Mouse (Mus musculus) neural tube, postnatal 0 days (tissue): ENCODE data around the gene Med15. TPM values are rescaled to one million over a fixed set of nuclear protein-coding genes. Genes with fewer than 3 reads are reported as not detected.

ENCODE experiments used
- polyA plus RNA-seq: library from polyadenylated mRNA; unstranded; fragments of >200 nt; fragmentation: Nextera tagmentation; extraction: Ambion mirVana; gene quantifications from 2 replicates; pipeline ENCODE4 v1.2.1, GENCODE M21; 2015

Gene Med15
- 31.0 and 35.2 TPM in 2 replicates for polyA plus RNA-seq

GRCm38 (mm10) chr16:17732841-17733340, at the start of gene Med15:
Med15 (minus strand) TSS chr16:17732891.

GRCm38 (mm10) chr16:17759344-17759773, 26.7 kb upstream of the Med15 start, which contains the start of gene Klhl22:
Klhl22 (plus strand) TSS chr16:17759618.

GRCm38 (mm10) chr16:17646310-17647114, 86.2 kb downstream of the Med15 start, which contains the start of gene Ccdc74a:
Ccdc74a (plus strand) TSS chr16:17646470.

GRCm38 (mm10) chr16:17619198-17620105, 113.2 kb downstream of the Med15 start, which contains the start of gene Smpd4:
Smpd4 (plus strand) TSS chr16:17619354.

Other genes with a start within 250 kb of the Med15 start
- 10.7 and 14.5 TPM in 2 replicates for gene Aifm3, start 243.3 kb downstream of the Med15 start, polyA plus RNA-seq
- gene Lztr1, start 224.2 kb downstream of the Med15 start, polyA plus RNA-seq = 76.8 and 85.5 TPM in 2 replicates
- 63.9 and 64.6 TPM in 2 replicates for gene Thap7, start 201.8 kb downstream of the Med15 start, polyA plus RNA-seq
- 2.1 and 2.5 TPM in 2 replicates for gene Lrrc74b, start 171.6 kb downstream of the Med15 start, polyA plus RNA-seq
- 3.3 TPM in 2 replicates for gene P2rx6, start 171.0 kb downstream of the Med15 start, polyA plus RNA-seq
- gene Slc7a4, start 149.7 kb downstream of the Med15 start, polyA plus RNA-seq = 55.4 and 58.7 TPM in 2 replicates
- gene Smpd4, start 113.5 kb downstream of the Med15 start, polyA plus RNA-seq = 16.9 and 20.5 TPM in 2 replicates
- gene Ccdc74a, start 86.4 kb downstream of the Med15 start, polyA plus RNA-seq = 38.1 and 38.7 TPM in 2 replicates
- gene Klhl22, start 26.7 kb upstream of the Med15 start, polyA plus RNA-seq = 68.8 and 72.8 TPM in 2 replicates
- 4.0 and 5.4 TPM in 2 replicates for gene Scarf2, start 64.4 kb upstream of the Med15 start, polyA plus RNA-seq
- gene B830017H08Rik, start 100.2 kb upstream of the Med15 start, polyA plus RNA-seq = 11.1 and 13.0 TPM in 2 replicates
- gene Car15, start 105.5 kb upstream of the Med15 start, polyA plus RNA-seq = 0.75 and 2.2 TPM in 2 replicates
- 0.19 and 0.38 TPM in 2 replicates for gene Gm20518, start 158.8 kb upstream of the Med15 start, polyA plus RNA-seq
- 0.04 TPM in 1 of 2 replicates, not detected in the other for gene Tssk1, start 161.3 kb upstream of the Med15 start, polyA plus RNA-seq
- 72.6 and 84.3 TPM in 2 replicates for gene Dgcr2, start 165.7 kb upstream of the Med15 start, polyA plus RNA-seq
- gene Tssk2, start 165.7 kb upstream of the Med15 start, polyA plus RNA-seq = not detected in 2 replicates
- 33.1 and 35.8 TPM in 2 replicates for gene Ess2, start 178.5 kb upstream of the Med15 start, polyA plus RNA-seq
- gene Gsc2, start 182.2 kb upstream of the Med15 start, polyA plus RNA-seq = 0.22 TPM in 1 of 2 replicates, not detected in the other
- gene Slc25a1, start 195.3 kb upstream of the Med15 start, polyA plus RNA-seq = 174 and 195 TPM in 2 replicates
- gene Vpreb2, start 247.5 kb upstream of the Med15 start, polyA plus RNA-seq = not detected in 2 replicates